Mouse (Mus musculus): Measurements from ENCODE around the gene Ccng2.

Ccng2 gene

GRCm38 (mm10) chr5:93263396-93264075 lies 3.5 kb upstream of the Ccng2 start:
- ATAC-seq (ENCODE audit: low TSS enrichment): no peak

DNA sequence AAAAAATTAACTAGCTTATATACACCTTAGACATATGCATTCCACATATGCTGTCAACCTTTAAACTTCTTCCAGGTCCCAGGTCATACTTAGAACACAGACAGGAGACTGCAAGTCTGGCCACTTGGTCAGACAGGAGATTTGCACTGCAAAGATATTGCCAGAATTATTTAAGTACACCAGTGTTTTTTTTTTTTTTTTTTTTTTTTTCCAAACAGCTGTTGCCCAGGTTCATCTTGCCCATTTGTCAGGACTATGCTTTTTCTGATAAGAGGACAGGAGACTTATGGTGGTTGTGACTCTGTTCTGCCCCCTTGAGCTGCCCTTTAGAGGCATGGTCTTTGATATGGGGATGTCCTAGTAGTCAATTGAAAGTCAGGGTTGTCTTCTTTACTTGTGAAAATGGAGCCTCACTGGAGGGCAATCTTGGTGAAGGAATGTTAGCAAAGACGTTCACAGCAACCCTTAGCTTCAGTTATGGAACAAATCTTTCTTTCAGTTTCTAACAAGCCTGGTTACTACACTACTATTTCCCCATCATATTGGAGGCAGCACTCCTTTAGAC lies 2.8 kb upstream of the Ccng2 start:
- no peak for ATAC-seq (ENCODE audit: low TSS enrichment)

GRCm38 (mm10) chr5:93265164-93265800 lies 1.8 kb upstream of the Ccng2 start:
- no peak for ATAC-seq (ENCODE audit: low TSS enrichment)

GRCm38 (mm10) chr5:93265801-93266580 lies 1.1 kb upstream of the Ccng2 start:
- no peak for ATAC-seq (ENCODE audit: low TSS enrichment)

GRCm38 (mm10) chr5:93267851-93268606 lies 972 bp downstream of the Ccng2 start:
- peak; percentile 66 for ATAC-seq (ENCODE audit: low TSS enrichment)

- ATAC-seq (ENCODE audit: low TSS enrichment): no peak
Measured at GRCm38 (mm10) chr5:93270095-93270494, 3.0 kb downstream of the Ccng2 start.

DNA sequence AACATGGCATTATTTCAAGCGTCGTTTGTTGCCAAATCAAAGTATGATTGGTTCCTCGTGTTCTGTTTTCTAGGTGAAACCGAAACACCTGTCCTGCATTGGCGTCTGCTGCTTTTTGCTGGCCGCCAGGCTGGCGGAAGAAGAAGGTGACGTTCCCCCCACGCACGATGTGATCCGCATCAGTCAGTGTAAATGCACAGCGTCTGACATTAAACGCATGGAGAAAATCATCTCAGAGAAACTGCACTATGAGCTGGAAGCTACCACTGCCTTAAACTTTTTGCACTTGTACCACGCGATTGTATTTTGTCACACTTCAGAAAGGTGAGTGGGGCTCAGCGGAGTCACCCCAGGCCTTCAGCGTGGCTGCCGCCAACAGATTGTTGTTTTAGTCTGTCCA lies 3.7 kb downstream of the Ccng2 start:
- no peak for ATAC-seq (ENCODE audit: low TSS enrichment)

- no peak for ATAC-seq (ENCODE audit: low TSS enrichment)
Measured at GRCm38 (mm10) chr5:93282446-93283107, 15.5 kb downstream of the Ccng2 start.

DNA sequence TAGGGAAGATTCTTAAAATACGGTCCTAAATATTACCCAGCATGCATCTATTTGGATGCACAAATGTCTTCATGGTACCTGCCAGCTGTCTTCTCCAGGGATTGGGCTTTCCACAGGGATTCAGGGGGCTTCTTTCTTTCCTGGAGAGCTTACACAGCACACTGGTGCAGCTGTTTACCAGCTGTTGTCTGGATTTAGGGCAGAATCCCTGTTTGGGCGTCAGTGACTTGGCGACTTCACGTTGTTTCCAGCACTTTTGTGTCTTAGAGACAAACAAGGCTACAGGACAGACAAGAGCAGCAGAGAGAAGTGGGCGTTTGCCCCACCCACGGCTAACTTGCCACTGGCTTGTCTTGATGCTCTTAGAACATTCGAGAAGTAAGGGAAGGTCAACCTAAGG lies 16.1 kb downstream of the Ccng2 start:
- ATAC-seq (ENCODE audit: low TSS enrichment): no peak

- no peak for ATAC-seq (ENCODE audit: low TSS enrichment)
Measured at GRCm38 (mm10) chr5:93288553-93288952, 21.5 kb downstream of the Ccng2 start.

GRCm38 (mm10) chr5:93290282-93290681 lies 23.2 kb downstream of the Ccng2 start:
- no peak for ATAC-seq (ENCODE audit: low TSS enrichment)

GRCm38 (mm10) chr5:93296341-93296746 lies 29.3 kb downstream of the Ccng2 start:
- ATAC-seq (ENCODE audit: low TSS enrichment): no peak

DNA sequence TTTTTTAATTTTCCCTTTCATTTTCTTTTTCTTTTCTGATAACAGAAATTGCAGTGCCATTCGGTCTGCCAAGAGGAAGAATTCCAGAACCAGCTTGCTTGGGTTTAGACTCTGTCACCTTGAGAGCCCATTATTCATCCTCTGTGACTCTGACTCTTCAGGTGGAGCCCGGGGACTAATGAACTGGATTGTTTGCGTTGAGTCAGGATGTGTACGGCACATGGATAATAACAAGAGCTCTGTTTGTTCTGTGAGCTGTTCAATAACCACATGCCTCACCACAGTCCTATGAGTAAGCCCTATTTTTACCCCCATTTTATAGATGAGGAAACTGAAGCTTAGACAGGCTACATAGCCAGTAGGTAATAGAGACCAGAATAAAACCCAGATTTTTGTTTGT lies 29.7 kb downstream of the Ccng2 start:
- no peak for ATAC-seq (ENCODE audit: low TSS enrichment)

DNA sequence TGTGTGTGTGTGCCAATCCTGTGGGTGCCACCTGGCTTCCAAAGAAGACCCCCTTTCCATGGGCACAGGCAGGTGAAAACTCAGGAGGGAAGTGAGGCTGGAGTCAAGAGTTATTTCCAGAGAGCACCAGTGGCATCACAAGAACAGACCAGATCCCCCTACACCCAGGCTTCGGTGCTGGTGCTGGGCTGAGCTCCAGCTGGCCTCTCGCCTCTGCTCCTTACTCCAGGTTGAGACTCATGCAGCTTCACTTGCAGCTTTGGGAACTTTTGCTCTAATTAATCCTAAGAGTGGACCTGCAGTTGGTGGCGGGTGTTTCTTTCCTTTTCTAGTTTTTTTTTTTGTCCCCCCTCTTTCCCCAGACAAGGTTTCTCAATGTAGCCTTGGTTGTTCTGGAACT lies 30.3 kb downstream of the Ccng2 start:
- no peak for ATAC-seq (ENCODE audit: low TSS enrichment)

- ATAC-seq (ENCODE audit: low TSS enrichment): no peak
Measured at GRCm38 (mm10) chr5:93305126-93305830, 38.2 kb downstream of the Ccng2 start.

GRCm38 (mm10) chr5:93308909-93309308 lies 41.9 kb downstream of the Ccng2 start:
- no peak for ATAC-seq (ENCODE audit: low TSS enrichment)

GRCm38 (mm10) chr5:93323320-93324001 lies 56.4 kb downstream of the Ccng2 start:
- peak; percentile 72 for ATAC-seq (ENCODE audit: low TSS enrichment)

Measured in frontal cortex, adult (tissue).